20 mouse cellular contexts compared by ENCODE assay signal in the genomic region with DNA sequence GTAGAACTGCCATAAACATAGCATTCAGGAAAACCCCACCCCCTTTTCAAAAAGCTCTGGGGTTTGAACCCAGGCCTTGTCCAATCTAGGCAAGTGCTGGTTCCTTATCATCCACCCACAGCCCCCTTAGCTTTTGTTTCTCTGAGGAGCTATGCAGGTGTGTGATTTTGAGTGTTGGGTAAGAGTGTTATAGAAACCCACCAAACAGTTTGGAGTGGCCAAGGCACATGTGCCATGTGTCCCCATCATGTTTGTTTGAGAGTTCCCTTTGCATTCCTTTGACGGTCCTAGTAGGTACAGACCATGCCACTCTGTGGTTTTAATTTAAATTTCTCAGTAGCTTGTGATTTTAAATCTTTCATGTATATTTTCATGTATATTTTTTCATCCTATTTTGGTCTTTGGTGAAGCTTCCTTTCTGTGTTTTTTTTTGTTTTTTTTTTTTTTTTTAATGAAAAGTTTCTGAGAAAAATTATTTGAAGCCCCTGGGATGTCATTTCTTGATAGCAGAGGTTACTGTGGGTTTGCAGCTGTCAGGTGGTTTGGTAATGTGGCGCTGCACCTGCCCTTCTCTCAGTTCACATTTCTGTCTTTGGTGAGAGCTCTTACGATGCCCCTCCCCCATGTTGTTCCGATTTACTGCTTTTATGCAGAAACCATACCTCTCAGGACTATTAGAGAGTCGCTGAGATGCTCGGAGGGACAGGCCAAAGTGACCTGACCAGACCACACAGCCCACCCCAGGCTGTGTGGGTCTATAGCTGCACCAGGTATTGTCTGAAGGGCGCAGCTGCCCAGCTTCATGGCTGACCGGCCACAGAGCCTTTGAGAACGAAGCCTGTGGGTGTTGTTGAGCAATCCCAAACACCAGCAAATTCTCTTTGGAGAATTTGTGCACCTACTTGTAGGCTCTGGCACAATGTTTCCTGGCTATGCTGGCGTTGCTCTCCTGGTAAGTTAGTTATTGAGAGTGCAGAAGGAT.
A peak's percentile ranks its signal among the peaks of the same experiment; 100 is the strongest.
DNase-seq lines count a peak whose midpoint lies in the region; ATAC-seq and TF ChIP-seq lines count a peak whose summit lies in the region.
"Had no signal": no experiment of that assay in that cellular context is flagged by ENCODE, and none has a peak within 500 bp of the region (broad histone marks: within the 10 kb centered on the region; RNA-seq: fewer than 3 reads in every experiment).

No protein-coding gene starts in this region.

- H3K27ac ChIP-seq in kidney, embryonic 16.5 days (ENCODE audit: low read length), result peak overlapping the region; percentile 31; the same call in 1 of the 2 replicates
- H3K27ac ChIP-seq in midbrain, postnatal 0 days (ENCODE audit: low read depth, low read length), result no peak overlapping the region
- H3K27ac ChIP-seq: gastrocnemius, adult 2 months; heart, embryonic 15.5 days; hindbrain, embryonic 12.5 days; neural tube, embryonic 15.5 days; stomach, embryonic 15.5 days had no signal

- H3K9ac ChIP-seq in kidney, embryonic 16.5 days (replicated peaks; ENCODE audit: low read length), result no peak overlapping the region
- no peak overlapping the region for H3K9ac ChIP-seq in midbrain, postnatal 0 days (replicated peaks; ENCODE audit: low read length, poor library complexity, severe bottlenecking)
- H3K9ac ChIP-seq: heart, embryonic 15.5 days; hindbrain, embryonic 12.5 days; lung, embryonic 14.5 days; neural tube, embryonic 15.5 days; stomach, embryonic 15.5 days had no signal

- no peaks in the 10 kb centered on the region for H3K36me3 ChIP-seq in kidney, embryonic 16.5 days (ENCODE audit: insufficient read depth, low read length)
- H3K36me3 ChIP-seq in midbrain, postnatal 0 days (ENCODE audit: insufficient read depth, low read length), result no peaks in the 10 kb centered on the region
- H3K36me3 ChIP-seq: heart, embryonic 15.5 days; hindbrain, embryonic 12.5 days; neural tube, embryonic 15.5 days; stomach, embryonic 15.5 days had no signal

- no peak for ATAC-seq in kidney, embryonic 16.5 days (ENCODE audit: low FRiP score, low TSS enrichment)
- no peak for ATAC-seq in midbrain, postnatal 0 days (ENCODE audit: low FRiP score)
- ATAC-seq: forebrain, embryonic 16.5 days; Patski had no signal

- DNase-seq in spleen, postnatal 36 days (ENCODE audit: low spot score in 2 of 2), result peak; percentile 46 to 58
- DNase-seq in spleen, postnatal 14 days (ENCODE audit: low spot score in 2 of 2), result no peak
- DNase-seq in thymus, adult 18-20 months, result peak; percentile 55 to 78
- DNase-seq in adipocyte (ENCODE audit: low spot score), result no peak
- DNase-seq in midbrain, postnatal 0 days (ENCODE audit: low spot score), result no peak
- DNase-seq in layer of hippocampus, postnatal 14 days (ENCODE audit: low spot score in 2 of 2), result no peak
- DNase-seq: adrenal gland, adult 8-10 months; cerebellum, adult 9-11 months; gastrocnemius, adult 2 months; heart, adult 18-20 months; liver; lung, embryonic 14.5 days; right cerebral cortex, postnatal 4 days had no signal

- no peak for TF ChIP-seq CTCF in midbrain, postnatal 0 days (IDR thresholded peaks at IDR 0.05)

- H3K9me3 ChIP-seq in kidney, embryonic 16.5 days (ENCODE audit: low read length), result no peaks in the 10 kb centered on the region
- no peaks in the 10 kb centered on the region for H3K9me3 ChIP-seq in midbrain, postnatal 0 days (ENCODE audit: low read length)
- H3K9me3 ChIP-seq: heart, embryonic 15.5 days; hindbrain, embryonic 12.5 days; neural tube, embryonic 15.5 days; stomach, embryonic 15.5 days had no signal

- no peaks in the 10 kb centered on the region for H3K27me3 ChIP-seq in kidney, embryonic 16.5 days (ENCODE audit: insufficient read depth, low read length)
- no peaks in the 10 kb centered on the region for H3K27me3 ChIP-seq in midbrain, postnatal 0 days (ENCODE audit: insufficient read depth, low read length)
- H3K27me3 ChIP-seq: heart, embryonic 15.5 days; hindbrain, embryonic 12.5 days; neural tube, embryonic 15.5 days; Patski; stomach, embryonic 15.5 days had no signal

- H3K4me1 ChIP-seq in kidney, embryonic 16.5 days (ENCODE audit: insufficient read depth, low read length), result 0 out of 2 replicates have a peak, but pooled peaks cover 7% of the 10 kb centered on the region
- H3K4me1 ChIP-seq in midbrain, postnatal 0 days (ENCODE audit: insufficient read depth, low read length), result no peaks in the 10 kb centered on the region
- H3K4me1 ChIP-seq: neural tube, embryonic 15.5 days; stomach, embryonic 15.5 days had no signal

- no peak overlapping the region for H3K4me2 ChIP-seq in kidney, embryonic 16.5 days (replicated peaks; ENCODE audit: low read depth, low read length)
- H3K4me2 ChIP-seq in midbrain, postnatal 0 days (ENCODE audit: low read depth, low read length, poor library complexity, severe bottlenecking), result no peak overlapping the region
- H3K4me2 ChIP-seq: heart, embryonic 15.5 days; hindbrain, embryonic 12.5 days; lung, embryonic 14.5 days; neural tube, embryonic 15.5 days; stomach, embryonic 15.5 days had no signal

- WGBS in kidney, embryonic 16.5 days, result 42% methylated on average over 10 of the region's 10 CpGs
- 75% methylated on average over 10 of the region's 10 CpGs for WGBS in midbrain, postnatal 0 days

- no peak overlapping the region for H3K4me3 ChIP-seq in kidney, embryonic 16.5 days (ENCODE audit: low read length)
- H3K4me3 ChIP-seq in midbrain, postnatal 0 days (ENCODE audit: low read depth, low read length), result no peak overlapping the region
- H3K4me3 ChIP-seq: gastrocnemius, adult 2 months; heart, embryonic 15.5 days; hindbrain, embryonic 12.5 days; neural tube, embryonic 15.5 days; stomach, embryonic 15.5 days had no signal

Comparison
In these comparisons a context has a peak if more than half of its experiments do, and no peak if none do; other contexts are left out.
1. DNase-seq: peak in spleen, postnatal 36 days (2 of 2) and thymus, adult 18-20 months (2 of 2); none in spleen, postnatal 14 days (0 of 2), adipocyte (single experiment), midbrain, postnatal 0 days (single experiment) and layer of hippocampus, postnatal 14 days (0 of 2).